Mouse (Mus musculus) megakaryocyte, embryonic 14.5 days (primary cell): ENCODE data around the gene Fntb. TPM values are rescaled to one million over a fixed set of nuclear protein-coding genes. Genes with fewer than 3 reads are reported as not detected.

Experiments used
- H3K27me3 ChIP-seq: replicated peaks from 2 replicates; pipeline ENCODE3; 2012; ENCODE audit warnings: inconsistent platforms
- H3K36me3 ChIP-seq: replicated peaks from 2 replicates; pipeline ENCODE3; 2012; ENCODE audit warnings: low read length, inconsistent platforms, mixed read lengths
- H3K4me1 ChIP-seq: 2 replicates; pipeline ENCODE4 v1.6.1; 2012; ENCODE audit warnings: inconsistent platforms
- H3K4me3 ChIP-seq: replicated peaks from 2 replicates; pipeline ENCODE3; 2012; ENCODE audit warnings: moderate library complexity, mild to moderate bottlenecking, inconsistent platforms
- H3K9me3 ChIP-seq: 2 replicates; pipeline ENCODE4 v1.6.1; 2012; ENCODE audit warnings: inconsistent platforms
- FLI1 ChIP-seq: IDR thresholded peaks from 2 replicates; pipeline ENCODE4 v1.6.1; 2012; ENCODE audit warnings: low read length, inconsistent platforms, mixed read lengths
- GATA1 ChIP-seq: IDR thresholded peaks from 3 replicates; pipeline ENCODE4 v1.6.1; 2012; ENCODE audit warnings: mixed read lengths, low read length, inconsistent platforms, borderline replicate concordance
- polyA plus RNA-seq: library from polyadenylated mRNA; stranded (reverse); fragments of >175 nt; gene quantifications from 2 replicates; pipeline ENCODE4 v1.2.3, GENCODE M21; 2012; ENCODE audit warnings: low replicate concordance; ENCODE audit not compliant: insufficient read depth

Gene Fntb
- polyA plus RNA-seq, 1 experiment = 13.4 TPM

DNA sequence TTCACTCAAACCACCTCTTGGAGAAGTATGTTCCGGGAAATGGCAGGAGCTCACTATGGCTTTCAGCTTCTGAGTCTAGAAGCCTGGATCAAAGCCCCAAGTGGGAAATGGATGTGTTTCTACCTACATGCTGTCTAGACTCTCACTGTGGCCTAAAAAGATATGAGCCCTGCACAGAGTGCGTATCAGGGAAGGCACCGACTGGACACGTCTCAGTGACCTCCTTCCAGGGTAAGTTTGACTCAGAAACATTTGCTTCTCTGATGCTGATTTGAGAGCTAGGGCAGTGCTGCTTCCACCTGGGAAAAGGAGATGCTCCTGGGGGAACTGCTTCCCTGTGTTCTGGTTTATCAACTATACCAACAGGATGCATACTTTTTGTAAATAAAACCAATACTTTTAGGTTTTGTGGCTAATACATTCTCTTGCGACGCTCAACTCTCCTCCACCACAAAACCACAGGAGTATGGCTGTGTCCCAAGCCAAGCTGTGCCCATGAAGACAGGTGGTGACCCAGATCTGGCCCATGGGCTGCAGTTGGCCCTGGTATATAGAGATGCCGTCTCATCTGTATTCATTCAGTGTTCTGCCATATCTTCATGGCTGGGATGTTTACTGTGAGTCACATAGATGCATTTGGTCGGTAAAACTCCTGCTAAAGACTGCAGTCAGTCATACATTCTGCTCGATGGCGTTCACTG is 159.7 kb downstream of the Fntb start:
- H3K36me3 ChIP-seq = peaks cover 82% of the 10 kb centered on the region
- no peak for TF ChIP-seq FLI1
- TF ChIP-seq GATA1 = no peak
- peaks cover 32% of the 10 kb centered on the region for H3K4me1 ChIP-seq
- no peak overlapping the region for H3K4me3 ChIP-seq
- H3K27me3 ChIP-seq = no peaks in the 10 kb centered on the region
- no peaks in the 10 kb centered on the region for H3K9me3 ChIP-seq

DNA sequence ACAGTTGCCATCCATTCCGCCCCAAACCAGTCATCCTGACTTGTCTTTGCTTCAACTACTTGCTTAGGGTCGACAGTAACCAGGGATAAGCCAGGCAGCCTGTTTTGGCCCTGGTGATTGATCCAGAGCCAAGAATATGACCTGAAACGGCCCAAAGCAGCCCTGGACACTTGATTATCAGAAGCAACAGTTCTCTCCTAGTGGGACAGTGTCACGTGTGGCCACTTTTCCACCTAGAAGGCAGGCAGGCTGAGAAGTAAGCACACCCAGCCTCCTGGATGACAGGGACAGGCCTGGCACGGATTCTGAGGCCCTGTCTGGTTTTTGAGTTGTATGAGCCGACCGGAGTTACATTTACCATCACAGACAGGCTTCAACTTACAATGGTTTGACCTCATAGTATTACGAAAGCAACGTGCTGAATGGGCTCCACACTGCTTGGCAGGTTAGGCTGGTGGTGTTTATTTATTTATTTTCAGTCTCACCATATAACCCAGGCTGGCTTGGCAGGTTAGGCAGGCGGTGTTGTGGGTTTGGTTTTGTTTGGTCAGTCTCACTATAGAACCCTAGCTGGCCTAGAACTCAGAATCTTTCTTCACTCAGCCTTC is 161.1 kb downstream of the Fntb start:
- Histone ChIP-seq H3K27me3 (no peaks in the 10 kb centered on the region), H3K4me1 (peaks cover 34% of the 10 kb centered on the region), H3K36me3 (peaks cover 80% of the 10 kb centered on the region), H3K4me3 (no peak overlapping the region), H3K9me3 (no peaks in the 10 kb centered on the region)
- no peak for TF ChIP-seq GATA1
- no peak for TF ChIP-seq FLI1

DNA sequence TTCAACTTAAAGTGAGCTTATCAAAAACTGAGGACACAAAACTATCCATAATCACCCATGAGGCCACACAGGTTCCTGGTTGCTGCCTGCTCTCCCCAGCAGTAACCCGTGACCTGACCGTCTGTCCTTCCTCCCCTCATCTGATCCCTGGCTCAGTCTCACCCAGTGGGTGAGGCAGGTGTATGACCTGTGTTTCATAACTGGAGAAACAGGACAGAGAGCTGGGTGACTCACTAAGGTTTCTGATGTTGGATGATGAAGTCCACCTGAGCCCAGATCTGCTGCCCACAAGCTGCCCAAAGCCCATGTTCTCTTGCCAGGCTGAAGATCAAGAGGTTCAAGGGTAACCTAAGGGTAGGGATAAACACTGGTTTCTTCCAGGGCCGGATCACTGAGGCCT is 161.6 kb downstream of the Fntb start:
- no peaks in the 10 kb centered on the region for H3K9me3 ChIP-seq
- TF ChIP-seq FLI1 = no peak
- TF ChIP-seq GATA1 = no peak
- no peaks in the 10 kb centered on the region for H3K27me3 ChIP-seq
- H3K4me3 ChIP-seq = no peak overlapping the region
- H3K36me3 ChIP-seq = peaks cover 80% of the 10 kb centered on the region
- H3K4me1 ChIP-seq = peaks cover 40% of the 10 kb centered on the region

DNA sequence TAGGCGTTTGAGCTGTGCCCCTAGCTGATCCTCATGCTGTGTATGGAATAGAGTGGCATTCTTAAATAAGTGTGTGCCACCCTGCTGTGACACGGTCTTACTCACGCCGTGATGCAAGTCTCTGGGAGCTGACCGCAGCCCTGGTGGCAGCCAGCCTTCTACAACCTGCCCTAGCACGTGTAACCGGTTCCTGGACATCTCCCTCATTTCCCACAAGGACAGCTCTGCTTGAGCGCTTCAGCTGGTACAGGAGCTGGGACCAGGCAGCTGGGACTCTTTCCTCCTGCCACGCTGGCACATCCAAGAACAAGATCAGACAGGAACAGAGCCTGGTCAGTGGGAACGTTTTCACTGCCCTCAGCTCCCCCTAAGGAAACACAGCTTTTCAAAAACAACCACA is 162.2 kb downstream of the Fntb start:
- Histone ChIP-seq H3K36me3 (peaks cover 82% of the 10 kb centered on the region), H3K4me3 (no peak overlapping the region), H3K27me3 (no peaks in the 10 kb centered on the region), H3K9me3 (no peaks in the 10 kb centered on the region), H3K4me1 (peaks cover 45% of the 10 kb centered on the region)
- TF ChIP-seq GATA1 = no peak
- no peak for TF ChIP-seq FLI1

DNA sequence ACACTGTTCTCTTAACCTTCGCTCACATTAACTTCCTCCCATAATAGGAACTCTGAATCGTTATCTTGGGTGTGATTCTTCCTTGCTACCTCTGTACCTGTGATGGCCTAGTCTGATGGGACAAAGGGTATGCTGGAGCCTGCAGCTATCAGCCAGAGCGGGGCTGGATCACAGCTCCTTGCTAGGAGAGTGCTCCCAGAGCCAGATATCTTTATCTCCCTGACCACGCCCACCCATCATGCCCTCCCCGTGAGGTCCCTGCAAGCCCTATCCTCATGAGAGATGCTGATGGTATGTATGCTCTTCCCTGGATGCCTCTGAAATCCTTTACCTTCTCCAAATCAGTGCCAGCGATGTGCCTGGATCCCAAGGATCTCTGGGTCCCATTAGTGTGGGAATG is 164.8 kb downstream of the Fntb start:
- Histone ChIP-seq H3K4me1 (peaks cover 63% of the 10 kb centered on the region), H3K9me3 (no peaks in the 10 kb centered on the region), H3K27me3 (no peaks in the 10 kb centered on the region), H3K4me3 (no peak overlapping the region), H3K36me3 (peaks cover 91% of the 10 kb centered on the region)
- TF ChIP-seq GATA1 = no peak
- no peak for TF ChIP-seq FLI1

DNA sequence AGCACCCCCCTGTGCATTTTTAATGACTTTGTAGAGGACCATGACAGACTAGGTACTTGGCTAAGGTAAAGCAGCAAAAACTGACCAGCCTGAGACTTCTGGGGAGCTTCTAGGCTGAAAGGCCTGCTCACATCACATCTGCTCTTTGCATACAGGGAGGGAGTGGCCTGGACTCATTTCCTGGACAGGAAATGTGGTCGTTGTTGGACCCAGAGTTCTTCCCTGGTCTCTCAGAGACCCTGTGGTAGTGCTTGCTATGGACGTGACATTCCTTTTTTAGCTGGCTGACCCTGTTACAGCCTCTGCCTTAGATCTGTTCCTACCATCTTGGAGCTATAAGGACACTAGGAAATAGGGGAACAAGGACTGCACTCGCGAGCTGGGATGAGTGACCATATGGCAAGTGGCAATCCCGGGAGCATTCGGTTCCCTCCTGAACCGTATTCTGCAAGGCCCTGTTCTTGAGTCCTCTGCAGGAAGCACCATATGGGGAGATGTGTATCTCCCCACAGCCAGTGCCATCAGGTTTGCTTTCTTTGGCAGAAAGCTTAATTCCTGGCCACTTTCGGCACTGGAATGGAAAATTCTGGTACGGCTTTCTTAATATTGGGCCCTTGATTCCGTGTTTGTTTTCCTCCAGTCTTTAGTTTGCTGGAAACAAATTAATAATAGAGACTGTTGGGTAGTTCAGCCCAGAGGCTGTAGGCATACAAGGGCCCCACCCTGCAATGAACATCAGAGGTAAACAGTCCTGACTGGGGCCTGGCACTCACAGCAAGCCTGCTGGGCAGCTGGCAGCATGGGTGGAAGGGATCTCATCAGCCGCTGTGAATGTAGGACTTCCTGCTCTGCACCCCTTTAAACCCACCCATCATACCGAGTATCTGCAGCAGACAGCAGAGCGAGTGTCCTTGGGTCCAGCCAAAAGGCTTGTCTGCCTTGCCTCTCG is 166.6 kb downstream of the Fntb start:
- H3K9me3 ChIP-seq = no peaks in the 10 kb centered on the region
- H3K27me3 ChIP-seq = no peaks in the 10 kb centered on the region
- no peak overlapping the region for H3K4me3 ChIP-seq
- peaks cover 92% of the 10 kb centered on the region for H3K36me3 ChIP-seq
- peaks cover 70% of the 10 kb centered on the region for H3K4me1 ChIP-seq
- TF ChIP-seq FLI1 = no peak
- no peak for TF ChIP-seq GATA1

DNA sequence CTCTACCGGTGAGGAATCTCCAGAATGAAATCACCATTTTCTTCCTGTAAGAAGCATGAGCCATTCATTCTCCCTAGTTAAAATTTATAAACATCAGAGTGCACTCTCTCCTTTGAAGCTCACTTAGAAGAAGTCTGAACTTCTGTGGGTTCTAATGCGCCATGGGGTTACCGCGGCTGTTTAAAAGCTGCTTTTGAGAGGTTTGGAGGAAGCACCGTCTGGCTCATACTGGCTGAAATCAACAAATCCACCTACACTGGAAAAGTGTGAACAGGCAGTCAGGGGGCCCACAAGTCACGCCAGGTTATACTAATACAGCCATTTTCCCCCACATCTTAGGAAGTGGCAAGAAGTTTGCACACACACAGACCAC is 167.3 kb downstream of the Fntb start:
- Histone ChIP-seq H3K36me3 (peaks cover 92% of the 10 kb centered on the region), H3K9me3 (no peaks in the 10 kb centered on the region), H3K27me3 (no peaks in the 10 kb centered on the region), H3K4me3 (no peak overlapping the region), H3K4me1 (peaks cover 66% of the 10 kb centered on the region)
- TF ChIP-seq FLI1 = no peak
- TF ChIP-seq GATA1 = no peak

DNA sequence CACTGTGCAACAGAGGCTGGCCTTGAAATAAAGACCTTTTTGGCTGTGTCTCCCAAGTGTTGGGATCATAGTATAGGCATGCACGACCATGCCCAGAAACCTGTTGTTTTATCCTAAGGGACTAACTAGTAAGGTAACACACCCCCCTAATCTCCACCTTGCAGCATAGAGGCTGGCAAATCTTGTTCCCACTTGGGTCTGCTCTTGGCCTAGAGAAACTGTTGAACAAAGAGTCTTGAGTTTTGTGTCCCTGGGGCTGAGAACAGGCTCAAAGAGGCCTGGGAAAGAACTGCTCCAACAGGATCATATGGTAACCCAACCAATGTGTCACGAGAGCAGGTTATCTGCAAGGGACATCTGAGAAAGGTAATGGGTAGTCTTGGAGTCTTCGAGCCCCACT is 169.0 kb downstream of the Fntb start:
- peaks cover 59% of the 10 kb centered on the region for H3K4me1 ChIP-seq
- TF ChIP-seq GATA1 (no peak), FLI1 (no peak)
- H3K4me3 ChIP-seq = no peak overlapping the region
- H3K27me3 ChIP-seq = no peaks in the 10 kb centered on the region
- no peaks in the 10 kb centered on the region for H3K9me3 ChIP-seq
- peaks cover 95% of the 10 kb centered on the region for H3K36me3 ChIP-seq

DNA sequence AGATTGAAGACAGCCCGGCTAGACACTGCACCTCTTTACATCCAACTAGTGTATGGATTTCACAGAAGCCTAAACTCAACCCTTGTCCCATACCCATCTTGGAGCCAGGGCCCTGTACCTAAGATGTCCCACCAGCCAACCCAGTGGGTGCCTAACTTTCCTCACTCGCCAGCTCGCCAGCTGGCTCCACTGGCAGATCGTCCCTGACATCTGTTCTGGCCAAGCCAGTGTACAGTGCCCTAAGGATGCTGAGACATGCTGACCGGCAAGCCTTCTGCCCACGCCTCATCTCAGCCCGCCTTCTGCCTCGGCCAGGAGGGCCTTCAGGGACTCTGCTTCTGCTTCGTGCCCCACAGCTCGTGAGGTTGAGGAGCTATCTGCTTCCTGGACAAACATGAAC is 170.8 kb downstream of the Fntb start:
- Histone ChIP-seq H3K9me3 (no peaks in the 10 kb centered on the region), H3K4me3 (no peak overlapping the region), H3K27me3 (no peaks in the 10 kb centered on the region), H3K36me3 (peaks cover 99% of the 10 kb centered on the region), H3K4me1 (peaks cover 55% of the 10 kb centered on the region)
- no peak for TF ChIP-seq FLI1
- TF ChIP-seq GATA1 = no peak

DNA sequence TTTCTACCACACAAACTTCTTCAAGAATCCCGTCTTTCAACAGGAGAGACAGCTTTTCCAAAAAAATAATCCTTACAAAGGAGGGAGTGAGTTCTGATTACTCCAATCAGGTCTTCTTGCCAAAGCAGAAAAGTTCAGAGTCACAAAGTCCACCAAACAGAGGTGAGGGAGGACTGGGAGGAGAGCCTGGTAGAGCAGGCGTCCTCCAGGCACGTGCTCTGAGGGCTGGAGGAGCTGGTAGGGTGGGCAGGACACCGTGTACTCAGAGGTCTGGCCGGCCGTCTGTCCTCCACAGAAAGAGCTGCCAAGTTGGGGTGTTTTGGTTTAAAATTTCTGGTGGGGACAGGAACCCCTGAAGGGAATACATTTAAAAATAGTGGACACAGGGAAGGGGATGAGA is 172.6 kb downstream of the Fntb start:
- TF ChIP-seq FLI1 (no peak), GATA1 (no peak)
- no peak overlapping the region for H3K4me3 ChIP-seq
- no peaks in the 10 kb centered on the region for H3K9me3 ChIP-seq
- no peaks in the 10 kb centered on the region for H3K27me3 ChIP-seq
- H3K36me3 ChIP-seq = peaks cover 100% of the 10 kb centered on the region
- H3K4me1 ChIP-seq = peaks cover 55% of the 10 kb centered on the region
